Mouse (Mus musculus) lung, adult 10 weeks (tissue): ENCODE data around the gene Klra9. TPM values are rescaled to one million over a fixed set of nuclear protein-coding genes. Genes with fewer than 3 reads are reported as not detected.

ENCODE experiments used
- polyA plus RNA-seq: library from polyadenylated mRNA; stranded (reverse); fragments of 350-450 nt; fragmentation: Illumina TruSeq; extraction: RNeasy Lipid Tissue Mini Kit (QIAGEN cat#74804); gene quantifications from one replicate; pipeline ENCODE4 v1.2.3, GENCODE M21; 2014; ENCODE audit warnings: low read depth, low replicate concordance; ENCODE audit not compliant: insufficient read depth

Gene Klra9
- polyA plus RNA-seq: 4.4 TPM

DNA sequence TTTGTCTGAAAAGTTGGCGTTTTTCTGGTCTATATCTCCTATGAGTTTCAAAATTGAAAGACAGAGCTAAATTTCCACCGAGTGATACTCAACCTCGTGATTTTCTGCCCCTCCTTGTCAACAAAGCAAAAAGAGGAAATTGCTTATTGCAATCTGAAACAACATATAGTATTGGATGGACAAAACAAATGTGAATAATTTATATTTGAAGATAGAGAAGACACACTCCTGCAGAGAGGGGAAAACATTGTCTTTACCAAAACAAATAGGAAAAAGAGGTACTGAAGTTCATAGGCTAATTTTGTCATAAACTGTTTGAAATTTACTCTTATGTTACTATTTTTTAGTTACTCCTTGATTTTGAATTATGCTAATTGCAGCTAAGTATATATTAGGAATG lies at the start of gene Klra9:
Klra9 (minus strand) TSS at position 101 of the 400 bp plus-strand sequence.

GRCm38 (mm10) chr6:130233222-130233621 lies 40.3 kb upstream of the Klra9 start, which contains the start of gene Klra7:
Klra7 (minus strand) TSS chr6:130233322.

DNA sequence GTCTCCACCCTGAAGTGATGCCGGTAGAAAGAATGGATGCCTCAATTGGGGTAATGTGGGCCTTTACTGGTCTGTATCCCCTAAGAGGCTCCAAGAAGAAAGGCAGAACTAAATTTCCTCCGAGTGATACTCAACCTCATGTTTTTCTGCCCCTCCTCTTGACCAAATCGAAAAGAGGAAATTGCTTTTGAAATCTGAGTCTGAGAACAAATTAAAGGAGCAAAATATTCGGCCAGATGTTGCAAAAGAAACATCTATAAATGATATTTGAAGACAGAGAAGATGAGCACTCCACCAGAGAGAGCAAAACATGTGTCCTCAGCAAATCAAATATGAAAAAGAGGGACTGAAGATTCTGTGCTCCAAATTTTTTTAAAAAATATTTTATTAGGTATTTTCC lies 63.1 kb downstream of the Klra9 start, which contains the start of gene Klra8:
Klra8 (minus strand) TSS at position 101 of the 400 bp plus-strand sequence.

Other genes with a start within 250 kb of the Klra9 start
- 0.44 TPM for gene Klra6, start 166.2 kb downstream of the Klra9 start, polyA plus RNA-seq
- 4.2 TPM for gene Klra4, start 125.8 kb downstream of the Klra9 start, polyA plus RNA-seq
- gene Klra8, start 63.2 kb downstream of the Klra9 start, polyA plus RNA-seq: 6.9 TPM
- 2.9 TPM for gene Klra7, start 40.2 kb upstream of the Klra9 start, polyA plus RNA-seq
- gene Klra10, start 88.8 kb upstream of the Klra9 start, polyA plus RNA-seq: not detected
- gene Klra3, start 144.5 kb upstream of the Klra9 start, polyA plus RNA-seq: 1.5 TPM
- gene Klra1, start 193.8 kb upstream of the Klra9 start, polyA plus RNA-seq: 0.41 TPM